In the genomic region with DNA sequence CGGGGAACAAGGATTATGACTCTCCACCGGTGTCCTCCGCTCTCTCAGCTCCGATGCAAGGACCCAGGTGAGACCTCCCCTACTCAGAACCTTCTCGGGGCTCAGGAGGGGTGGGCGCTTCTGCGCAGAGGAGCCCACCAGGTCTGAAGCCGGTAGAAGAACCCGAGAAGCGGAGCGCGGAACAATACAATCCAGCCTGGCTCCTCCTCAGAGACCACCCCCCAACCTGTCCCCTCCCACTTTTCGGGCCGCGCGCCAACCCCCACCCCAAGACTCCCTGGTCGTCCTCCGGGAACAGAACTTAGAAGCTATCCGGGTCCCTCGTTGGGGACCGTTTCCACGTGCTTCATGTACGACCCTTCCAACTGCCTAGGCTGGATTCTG, we compare ENCODE assay signal across 10 mouse cellular contexts. TPM values are rescaled to one million over a fixed set of nuclear protein-coding genes. Genes with fewer than 3 reads are reported as not detected.
DNase-seq lines count a peak whose midpoint lies in the region; ATAC-seq lines count a peak whose summit lies in the region.
"Had no signal": no experiment of that assay in that cellular context is flagged by ENCODE, and none has a peak within 500 bp of the region (broad histone marks: within the 10 kb centered on the region; RNA-seq: fewer than 3 reads in every experiment).

A gene (minus strand): TSS at position 240 of the 384 bp plus-strand sequence.

- peaks cover 24% of the 10 kb centered on the region for H3K4me1 ChIP-seq in heart, embryonic 11.5 days (ENCODE audit: control insufficient read depth, insufficient read depth, low read length)
- peaks cover 5% of the 10 kb centered on the region; the same call in 1 of the 2 replicates for H3K4me1 ChIP-seq in brown adipose tissue, adult 24 weeks (ENCODE audit: control insufficient read depth, insufficient read depth, insufficient read length, low read length)
- peaks cover 18% of the 10 kb centered on the region for H3K4me1 ChIP-seq in hindbrain, embryonic 14.5 days (replicated peaks; ENCODE audit: control insufficient read depth, insufficient read depth, low read length)
- H3K4me1 ChIP-seq in midbrain, embryonic 11.5 days (ENCODE audit: control insufficient read depth, insufficient read depth, low read length): peaks cover 10% of the 10 kb centered on the region

- DNase-seq in heart, adult 11 months: no peak
- DNase-seq in hindbrain, embryonic 14.5 days (ENCODE audit: low spot score): no peak
- no peak for DNase-seq in midbrain, embryonic 11.5 days (ENCODE audit: low spot score, missing footprints)
- no peak for DNase-seq in cerebellum, adult 11 months
- DNase-seq in urinary bladder, postnatal 25 days (ENCODE audit: low spot score): no peak
- DNase-seq in ovary, postnatal 10 days (ENCODE audit: low spot score): no peak
- DNase-seq: gastrocnemius, postnatal 36 days had no signal

- no peaks in the 10 kb centered on the region for H3K9me3 ChIP-seq in heart, embryonic 11.5 days (replicated peaks; ENCODE audit: control insufficient read depth, low read length)
- no peaks in the 10 kb centered on the region for H3K9me3 ChIP-seq in hindbrain, embryonic 14.5 days (ENCODE audit: control insufficient read depth, low read length)
- no peaks in the 10 kb centered on the region for H3K9me3 ChIP-seq in midbrain, embryonic 11.5 days (ENCODE audit: control insufficient read depth, low read length)

- no peaks in the 10 kb centered on the region for H3K36me3 ChIP-seq in heart, embryonic 11.5 days (ENCODE audit: control insufficient read depth, insufficient read depth, low read length)
- no peaks in the 10 kb centered on the region for H3K36me3 ChIP-seq in hindbrain, embryonic 14.5 days (replicated peaks; ENCODE audit: control insufficient read depth, insufficient read depth)
- H3K36me3 ChIP-seq in midbrain, embryonic 11.5 days (ENCODE audit: control insufficient read depth, insufficient read depth, low read length): no peaks in the 10 kb centered on the region

- peak within 1 kb of the TSS; percentile 51 for H3K4me3 ChIP-seq in heart, embryonic 11.5 days (ENCODE audit: low read depth, low read length)
- peak within 1 kb of the TSS; percentile 47 for H3K4me3 ChIP-seq in brown adipose tissue, adult 24 weeks (ENCODE audit: insufficient read depth, low read depth, low read length)
- peak within 1 kb of the TSS; percentile 33 for H3K4me3 ChIP-seq in hindbrain, embryonic 14.5 days (replicated peaks; ENCODE audit: low read length)
- H3K4me3 ChIP-seq in midbrain, embryonic 11.5 days (ENCODE audit: low read depth, low read length): peak within 1 kb of the TSS; percentile 37

- peak within 1 kb of the TSS; percentile 87 for H3K4me2 ChIP-seq in heart, embryonic 11.5 days
- H3K4me2 ChIP-seq in hindbrain, embryonic 14.5 days (replicated peaks): peak within 1 kb of the TSS; percentile 63
- H3K4me2 ChIP-seq in midbrain, embryonic 11.5 days: peak within 1 kb of the TSS; percentile 47

- peak within 1 kb of the TSS; percentile 59; the same call in 1 of the 2 replicates for H3K27ac ChIP-seq in heart, embryonic 11.5 days (ENCODE audit: low read depth, low read length)
- H3K27ac ChIP-seq in brown adipose tissue, adult 24 weeks (replicated peaks; ENCODE audit: low read depth, low read length): no peak within 1 kb of the TSS
- no peak within 1 kb of the TSS for H3K27ac ChIP-seq in hindbrain, embryonic 14.5 days
- H3K27ac ChIP-seq in midbrain, embryonic 11.5 days (ENCODE audit: low read depth, low read length): no peak within 1 kb of the TSS

- 0% methylated on average over 23 of the region's 23 CpGs for WGBS in heart, embryonic 11.5 days (ENCODE audit: insufficient replicate concordance)
- 1% methylated on average over 23 of the region's 23 CpGs for WGBS in hindbrain, embryonic 14.5 days
- 1% methylated on average over 23 of the region's 23 CpGs for WGBS in midbrain, embryonic 11.5 days

- peaks cover 7% of the 10 kb centered on the region; the same call in 1 of the 2 replicates for H3K27me3 ChIP-seq in heart, embryonic 11.5 days (ENCODE audit: control insufficient read depth, insufficient read depth, low read length)
- H3K27me3 ChIP-seq in hindbrain, embryonic 14.5 days (ENCODE audit: control insufficient read depth, insufficient read depth, low read length): peaks cover 36% of the 10 kb centered on the region
- H3K27me3 ChIP-seq in midbrain, embryonic 11.5 days (ENCODE audit: control insufficient read depth, insufficient read depth, low read length): peaks cover 30% of the 10 kb centered on the region

- H3K9ac ChIP-seq in heart, embryonic 11.5 days (ENCODE audit: low read depth, low read length): peak within 1 kb of the TSS; percentile 75
- peak within 1 kb of the TSS; percentile 24; the same call in 1 of the 2 replicates for H3K9ac ChIP-seq in hindbrain, embryonic 14.5 days
- H3K9ac ChIP-seq in midbrain, embryonic 11.5 days (ENCODE audit: low read length): peak within 1 kb of the TSS; percentile 40

- ATAC-seq in heart, embryonic 11.5 days (replicated peaks; ENCODE audit: insufficient number of reproducible peaks, low FRiP score, low TSS enrichment): peak; percentile 66
- no peak for ATAC-seq in hindbrain, embryonic 14.5 days (ENCODE audit: low FRiP score)
- 0 out of 2 replicates have a peak, but pooled peaks have one; percentile 22 for ATAC-seq in midbrain, embryonic 11.5 days (ENCODE audit: low FRiP score)

RNA-seq across cellular contexts. Expression of the gene that starts here (rescaled TPM):
- polyA plus RNA-seq in heart, embryonic 11.5 days (2014; fragmentation: Nextera tagmentation; extraction: Ambion mirVana): 11.5 and 13.6 TPM in 2 replicates
- 0.59 TPM in 1 of 2 replicates, not detected in the other for polyA plus RNA-seq in brown adipose tissue, adult 24 weeks (2012; ENCODE audit: insufficient read depth, insufficient read length, missing spikeins)
- 7.2 and 12.0 TPM in 2 replicates for polyA plus RNA-seq in hindbrain, embryonic 14.5 days (2014; fragmentation: Nextera tagmentation; extraction: Ambion mirVana)
- polyA plus RNA-seq in midbrain, embryonic 11.5 days (2014; fragmentation: Nextera tagmentation; extraction: Ambion mirVana): 8.7 and 10.3 TPM in 2 replicates
- polyA plus RNA-seq: C2C12 had no signal

Comparison
In these comparisons a context has a peak if more than half of its experiments do, and no peak if none do; other contexts are left out.
1. H3K9ac ChIP-seq: peak in every context shown above with its lines; median percentile 75 in heart, embryonic 11.5 days; 40 in midbrain, embryonic 11.5 days; 24 in hindbrain, embryonic 14.5 days.